Mouse (Mus musculus) T-cell, adult 2 months (primary cell): ENCODE results near the gene Tns2.
"Not testable (repeated sequence)": the region's sequence is repeated elsewhere in the genome, so short reads cannot be mapped to it uniquely, and the experiment has no call there.

Source experiments
- DNase-seq: peaks from one replicate; pipeline ENCODE4 v3.0.0; 2022; ENCODE audit warnings: low spot score

The Tns2 gene

GRCm38 (mm10) chr15:102100161-102100981 is at the start of gene Tns2:
TSS of gene Tns2 (plus strand) at chr15:102100413.
- peak; percentile 42 for DNase-seq

- DNase-seq = no peak
These were observed 48.1 kb upstream of the Tns2 start for GRCm38 (mm10) chr15:102051920-102052683.

- DNase-seq = no peak
These were observed 43.6 kb upstream of the Tns2 start for GRCm38 (mm10) chr15:102056495-102057174.

GRCm38 (mm10) chr15:102065661-102066325 is 34.4 kb upstream of the Tns2 start:
- DNase-seq = peak; percentile 88

GRCm38 (mm10) chr15:102070476-102071467 is 29.4 kb upstream of the Tns2 start:
- DNase-seq = no peak

GRCm38 (mm10) chr15:102072963-102073558 is 27.2 kb upstream of the Tns2 start:
- no peak for DNase-seq

GRCm38 (mm10) chr15:102073559-102074069 is 26.6 kb upstream of the Tns2 start, which contains the start of gene Eif4b:
TSS of gene Eif4b (plus strand) at chr15:102073773.
- DNase-seq = peak; percentile 98

GRCm38 (mm10) chr15:102074070-102074731 is 26.0 kb upstream of the Tns2 start:
- peak; percentile 39 for DNase-seq

GRCm38 (mm10) chr15:102074876-102075585 is 25.2 kb upstream of the Tns2 start:
- no peak for DNase-seq

GRCm38 (mm10) chr15:102077111-102077677 is 23.0 kb upstream of the Tns2 start:
- DNase-seq = no peak

- DNase-seq = no peak
These were observed 21.0 kb upstream of the Tns2 start for GRCm38 (mm10) chr15:102079221-102079620.

GRCm38 (mm10) chr15:102079924-102080323 is 20.3 kb upstream of the Tns2 start:
- not testable (repeated sequence) for DNase-seq

- DNase-seq = no peak
These were observed 19.8 kb upstream of the Tns2 start for GRCm38 (mm10) chr15:102080429-102080828.

- DNase-seq = no peak
These were observed 18.1 kb upstream of the Tns2 start for GRCm38 (mm10) chr15:102082148-102082547.

- no peak for DNase-seq
These were observed 17.2 kb upstream of the Tns2 start for GRCm38 (mm10) chr15:102083028-102083427.

- DNase-seq = no peak
These were observed 10.2 kb upstream of the Tns2 start for GRCm38 (mm10) chr15:102089914-102090585.

GRCm38 (mm10) chr15:102091063-102091679 is 9.0 kb upstream of the Tns2 start:
- no peak for DNase-seq
